Comparison of ENCODE assay signal across 8 mouse cellular contexts in genomic region chr19:8837251-8837791, GRCm38 (mm10). TPM values are rescaled to one million over a fixed set of nuclear protein-coding genes. Genes with fewer than 3 reads are reported as not detected.
A peak's percentile ranks its signal among the peaks of the same experiment; 100 is the strongest.
DNase-seq lines count a peak whose midpoint lies in the region; ATAC-seq and TF ChIP-seq lines count a peak whose summit lies in the region.

Gene Bscl2, plus strand, starts transcription at chr19:8837467.

- H3K36me3 ChIP-seq in hindbrain, embryonic 13.5 days, result peaks cover 43% of the 10 kb centered on the region

- DNase-seq in Patski (ENCODE audit: low read depth, low spot score), result no peak
- DNase-seq in cerebellum, postnatal 14 days, result peak; percentile 89 to 90
- peak; percentile 82 to 84 for DNase-seq in frontal cortex, postnatal 25 days (ENCODE audit: low spot score in 2 of 2)
- DNase-seq in layer of hippocampus, postnatal 25 days (ENCODE audit: extremely low spot score in 1 of 2, low spot score in 1 of 2), result peak; percentile 79 to 83
- peak; percentile 82 for DNase-seq in lung, postnatal 14 days
- peak; percentile 80 for DNase-seq in ovary, postnatal 36 days (ENCODE audit: low spot score)
- peak; percentile 87 for DNase-seq in thymus, postnatal 25 days

- peak within 1 kb of the TSS; percentile 94 for H3K9ac ChIP-seq in hindbrain, embryonic 13.5 days

- in situ Hi-C loops in Patski (cut with MboI; ENCODE audit: low pct_unique_long_range_greater_than_20kb), result loop anchor here (25.0 kb wide), 1 partner anchor 1050 kb away; the partner anchor contains the start of gene Incenp

- peak within 1 kb of the TSS; percentile 74 for H3K4me3 ChIP-seq in hindbrain, embryonic 13.5 days

- POLR2A ChIA-PET in Patski (lab: Charles Lee), result interaction anchor here (0.7 kb wide), 1 partner anchor 146 kb away, joined by 3 read pairs; no protein-coding TSS in a partner anchor

- H3K27me3 ChIP-seq in Patski, result no peaks in the 10 kb centered on the region
- no peaks in the 10 kb centered on the region for H3K27me3 ChIP-seq in hindbrain, embryonic 13.5 days

- H3K27ac ChIP-seq in hindbrain, embryonic 13.5 days, result peak within 1 kb of the TSS; percentile 99

- peaks cover 45% of the 10 kb centered on the region for H3K4me1 ChIP-seq in hindbrain, embryonic 13.5 days (replicated peaks)

- WGBS in hindbrain, embryonic 13.5 days, result 1% methylated on average over 38 of the region's 38 CpGs

- H3K9me3 ChIP-seq in hindbrain, embryonic 13.5 days, result no peaks in the 10 kb centered on the region

- TF ChIP-seq CTCF in Patski (IDR thresholded peaks at IDR 0.05), result peak; percentile 77

- H3K4me2 ChIP-seq in hindbrain, embryonic 13.5 days, result peak within 1 kb of the TSS; percentile 81

- peak; percentile 51 for ATAC-seq in Patski
- ATAC-seq in hindbrain, embryonic 13.5 days (ENCODE audit: low FRiP score), result peak; percentile 71

- CTCF ChIA-PET in Patski (lab: Charles Lee), result no interaction called here

RNA-seq across cellular contexts. Expression of gene Bscl2, which starts in this region (rescaled TPM):
- 4.1 TPM for polyA plus RNA-seq in Patski (2021)
- 82.9 and 84.0 TPM in 2 replicates for polyA plus RNA-seq in hindbrain, embryonic 13.5 days (2015; fragmentation: Nextera tagmentation; extraction: Ambion mirVana)
- 100 to 1,000 TPM; 103 to 111 TPM for total RNA-seq in layer of hippocampus, postnatal 25 days (2021)

Comparison
In these comparisons a context has a peak if more than half of its experiments do, and no peak if none do; other contexts are left out.
1. RNA of gene Bscl2 (polyA plus RNA-seq): 82.9 to 84.0 TPM in hindbrain, embryonic 13.5 days; 4.1 TPM in Patski (single experiment); every median in the first group is over 10 times any median in the second.